16 mouse cellular contexts compared by ENCODE assay signal in the genomic region with DNA sequence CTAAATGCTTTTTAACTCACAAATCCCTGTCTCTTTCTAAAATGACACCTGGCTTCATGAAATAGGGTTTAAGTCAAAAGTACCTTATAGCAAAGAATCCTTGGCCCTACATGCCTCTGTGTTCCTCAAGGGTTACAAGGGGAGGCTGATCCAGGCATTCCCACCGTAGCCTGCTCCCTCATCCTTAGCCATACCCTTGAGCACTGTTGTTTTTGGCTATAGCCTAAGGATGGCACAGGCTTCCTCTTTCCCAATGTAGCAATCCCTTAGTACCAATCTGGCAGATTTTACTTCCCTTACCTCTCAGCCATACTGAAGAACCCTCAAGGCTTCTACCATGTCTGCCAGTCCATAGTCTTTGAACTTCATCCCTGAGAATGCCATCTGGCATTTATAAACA.
"Had no signal": no experiment of that assay in that cellular context is flagged by ENCODE, and none has a peak within 500 bp of the region (broad histone marks: within the 10 kb centered on the region; RNA-seq: fewer than 3 reads in every experiment).

No protein-coding gene starts in this region.

- DNase-seq: heart, postnatal 10 days; heart, postnatal 14 days; heart, postnatal 36 days; heart, postnatal 4 days; kidney, adult 11 months; kidney, adult 18-20 months; kidney, adult 2 months; kidney, adult 8-10 months; kidney, adult 9 months; kidney, postnatal 10 days; kidney, postnatal 14 days; kidney, postnatal 25 days; kidney, postnatal 36 days; kidney, postnatal 4 days; layer of hippocampus, adult 9-11 months; layer of hippocampus, postnatal 36 days had no signal
